Mouse (Mus musculus) frontal cortex, postnatal 36 days (tissue): ENCODE results near the gene Grrp1.
"Not testable (repeated sequence)": the region's sequence is repeated elsewhere in the genome, so short reads cannot be mapped to it uniquely, and the experiment has no call there.

Experiments
- DNase-seq, 2 experiments: peaks; one replicate each; pipeline ENCODE4 v3.0.0; 2022; ENCODE audit warnings: low spot score in 2 of 2

The Grrp1 gene

GRCm38 (mm10) chr4:134269622-134270021 is 15.7 kb upstream of the Grrp1 start:
- DNase-seq, result not testable (repeated sequence)

GRCm38 (mm10) chr4:134268102-134268655 is 14.3 kb upstream of the Grrp1 start:
- DNase-seq, result no peak

GRCm38 (mm10) chr4:134265860-134266585 is 12.1 kb upstream of the Grrp1 start:
- no peak for DNase-seq

GRCm38 (mm10) chr4:134263191-134263590 is 9.3 kb upstream of the Grrp1 start:
- DNase-seq, result peak; percentile 39 to 49

DNA sequence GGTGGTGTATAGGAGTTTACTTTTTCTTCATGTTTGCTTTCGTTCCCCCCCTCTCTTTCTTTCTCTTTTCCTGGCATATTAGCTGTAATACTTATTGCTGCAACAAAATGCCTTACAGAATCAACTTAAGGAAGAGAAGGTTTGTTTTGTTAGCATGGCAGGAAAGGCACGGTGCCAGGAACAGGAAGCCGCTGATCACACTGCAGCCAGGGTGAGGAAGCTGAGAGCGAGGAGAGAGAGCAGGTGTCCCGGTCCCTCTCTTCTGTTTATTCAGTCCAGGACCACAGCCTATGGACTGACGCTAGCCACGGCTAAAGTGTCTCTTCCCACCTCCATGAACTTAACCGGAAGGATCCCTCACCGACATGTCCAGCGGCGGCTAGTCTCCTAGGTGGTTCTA is 4.4 kb upstream of the Grrp1 start:
- DNase-seq, result no peak

DNA sequence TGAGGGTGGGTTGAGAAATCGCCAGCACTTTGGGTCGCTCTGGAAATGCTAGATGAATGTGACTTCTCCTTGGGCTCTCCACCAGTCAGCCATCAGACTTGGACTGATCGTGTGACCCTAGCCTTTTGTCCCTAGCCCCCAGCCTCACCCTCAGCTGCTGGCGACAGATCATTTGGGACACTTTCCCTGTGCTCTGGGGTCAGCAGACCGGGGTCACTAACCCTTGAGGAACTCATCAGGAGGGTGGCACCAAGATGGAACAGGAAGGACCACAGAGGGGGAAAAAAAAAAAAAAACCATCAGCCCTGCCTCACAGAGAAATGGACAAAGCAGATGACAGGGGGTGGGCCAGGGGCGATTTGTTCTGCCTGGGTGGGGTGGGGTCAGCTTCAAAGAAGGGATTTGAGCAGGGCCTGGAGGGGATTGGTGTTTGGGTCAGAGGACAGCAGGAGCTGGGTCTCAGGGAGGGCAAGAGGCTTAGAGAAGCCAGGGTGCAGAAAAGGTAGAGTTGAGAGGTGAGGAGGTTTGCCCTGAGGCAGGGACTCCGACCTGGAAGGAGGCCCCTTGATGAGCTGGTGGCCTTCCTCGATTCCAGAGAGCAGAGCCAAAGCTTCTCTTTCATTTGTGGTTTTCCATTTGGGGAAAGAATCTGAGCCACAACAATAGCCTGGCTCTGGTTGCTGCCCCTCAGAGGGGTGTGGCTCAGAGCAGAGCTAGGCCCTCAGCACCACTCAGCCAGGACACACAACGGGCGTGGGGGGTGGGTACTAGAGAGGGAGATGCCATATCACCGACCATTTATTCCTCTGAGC is 3.5 kb upstream of the Grrp1 start:
- DNase-seq, result no peak

DNA sequence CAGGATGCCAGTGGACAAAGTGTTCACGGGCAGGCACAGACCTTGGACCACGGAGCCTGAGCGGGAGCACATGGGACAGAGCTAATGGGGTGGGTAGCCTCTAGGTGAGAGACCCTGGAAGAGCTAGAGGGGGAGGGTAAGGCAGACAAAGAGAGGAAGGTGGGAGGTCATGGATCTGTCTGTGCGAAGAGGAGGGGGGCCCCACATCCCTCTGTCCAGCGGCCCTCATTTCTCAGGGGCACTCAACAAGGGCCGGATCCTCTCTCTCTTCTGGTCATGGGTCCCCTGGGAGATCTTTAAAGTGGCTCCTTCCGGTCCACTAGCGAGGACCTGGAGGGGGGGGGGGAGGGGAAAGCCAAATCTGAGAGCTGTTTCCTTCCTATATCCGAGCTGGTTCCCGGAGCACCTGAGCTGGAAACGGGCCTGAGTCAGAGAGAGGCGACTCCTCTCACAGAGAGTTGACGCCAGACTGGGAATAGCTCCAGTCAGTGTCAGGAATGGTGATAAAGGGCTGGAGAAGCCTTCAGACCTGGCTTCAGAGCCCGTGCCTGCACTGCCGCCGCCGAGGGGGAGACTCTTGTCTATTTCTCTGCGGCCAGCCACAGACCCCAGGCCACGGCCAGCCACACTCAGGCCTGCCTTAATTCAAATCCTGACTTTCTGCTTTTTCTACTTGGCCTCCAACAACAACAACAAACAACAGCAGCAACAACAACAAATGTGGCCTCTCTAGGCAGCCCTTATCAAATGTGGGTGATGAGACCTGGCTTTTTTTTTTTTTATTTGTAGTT is 2.7 kb upstream of the Grrp1 start:
- no peak for DNase-seq

GRCm38 (mm10) chr4:134255854-134256253 is 1.9 kb upstream of the Grrp1 start:
- DNase-seq, result no peak

DNA sequence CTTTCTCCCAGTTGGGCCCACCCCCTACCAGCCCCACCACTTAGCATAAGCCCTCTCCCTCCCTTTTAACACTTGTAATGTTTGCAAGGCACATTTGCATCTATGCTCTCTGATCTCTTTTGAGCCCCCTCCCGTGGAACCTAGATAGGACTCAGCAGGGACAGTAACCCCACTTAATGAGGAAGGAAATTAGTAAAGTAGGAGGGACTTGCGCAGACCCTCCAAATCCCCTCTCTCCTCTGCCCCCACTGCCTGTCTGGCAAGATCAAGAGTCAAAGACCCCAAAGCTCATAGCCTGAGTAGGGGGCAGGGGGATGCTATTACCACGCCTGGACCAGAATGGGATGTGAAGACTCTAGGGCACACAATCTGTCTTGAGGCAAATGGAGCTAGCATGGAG is 929 bp upstream of the Grrp1 start:
- no peak for DNase-seq

DNA sequence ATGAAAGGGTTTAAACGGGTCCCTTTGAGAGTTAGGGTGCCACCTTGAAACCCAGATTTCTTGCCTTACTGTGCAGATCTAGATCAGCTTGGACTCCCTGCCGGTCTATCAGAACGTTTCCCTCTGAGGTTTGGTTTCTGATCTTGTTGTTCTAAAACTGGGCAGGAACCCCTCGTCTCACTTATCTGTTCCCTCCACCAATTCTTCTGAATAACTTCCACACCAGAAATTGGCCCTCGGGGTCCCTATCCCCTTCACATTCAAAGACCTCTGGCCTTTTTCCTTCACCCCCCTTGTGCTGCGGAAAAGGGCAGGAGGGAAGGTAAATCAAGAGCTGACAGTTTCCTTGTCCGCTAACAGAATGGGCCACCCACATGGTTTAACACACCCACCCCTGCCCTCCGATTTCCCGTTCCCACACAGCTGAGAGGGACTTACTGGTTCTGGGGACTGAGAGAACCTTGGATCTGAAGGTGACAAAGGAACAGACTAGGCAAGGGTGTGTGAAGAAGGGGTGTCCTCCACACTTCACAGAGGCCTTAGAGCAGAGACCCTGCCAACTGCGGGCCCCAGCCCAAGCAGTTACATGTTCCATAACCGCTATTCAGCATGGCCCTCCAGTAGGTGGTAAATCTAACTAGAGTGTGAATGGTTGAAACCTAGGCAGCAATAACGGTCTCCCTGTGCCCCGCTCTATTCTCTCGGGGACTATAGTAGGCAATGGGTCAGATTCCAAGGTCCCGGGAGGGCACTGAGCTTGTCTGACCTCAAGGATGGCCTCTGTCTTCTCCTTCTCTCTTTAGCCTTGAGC is 790 bp downstream of the Grrp1 start:
- no peak for DNase-seq

DNA sequence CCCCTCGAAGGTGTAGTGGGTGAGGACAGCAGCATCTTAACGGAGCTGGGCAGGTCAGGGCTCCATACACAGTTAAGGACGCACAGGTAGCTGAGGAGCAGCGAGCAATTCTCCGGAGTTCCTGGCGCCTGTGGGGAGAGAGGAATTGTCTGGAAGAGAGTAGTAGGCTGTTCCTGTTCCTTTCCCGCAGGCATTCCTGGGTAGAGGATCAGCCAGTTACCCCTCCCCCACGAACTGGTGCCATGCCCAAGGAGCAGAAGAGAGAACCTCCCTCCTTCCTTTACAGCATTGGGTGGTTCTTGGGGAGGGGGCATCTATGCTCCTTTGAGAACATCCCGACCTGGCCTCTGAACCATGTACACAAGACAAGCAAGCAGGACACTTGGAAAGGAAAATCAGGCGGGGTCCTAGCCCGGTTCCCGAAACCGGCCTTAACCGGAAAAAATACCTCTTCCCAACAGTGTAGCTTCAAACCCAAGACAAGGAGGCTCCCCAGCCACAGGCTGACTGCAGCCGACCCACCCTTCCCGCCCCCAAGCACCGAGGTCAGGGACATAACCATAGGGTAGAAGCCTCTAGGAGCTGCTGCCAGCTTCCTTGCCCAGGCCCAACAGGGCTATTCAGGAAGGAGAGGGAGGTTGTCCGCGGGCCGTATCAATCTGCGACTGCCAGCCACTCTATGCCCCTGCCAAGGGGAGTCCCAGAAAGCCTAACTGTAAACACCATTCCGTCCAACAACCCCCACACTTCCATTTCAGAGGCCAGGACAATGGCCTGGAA is 1.6 kb downstream of the Grrp1 start:
- DNase-seq, result no peak

GRCm38 (mm10) chr4:134251241-134252130 is 2.4 kb downstream of the Grrp1 start:
- DNase-seq, result peak; percentile 33 to 48

GRCm38 (mm10) chr4:134250930-134251240 is 3.0 kb downstream of the Grrp1 start:
- DNase-seq, result peak in 1 of 2 experiments; percentile 48

GRCm38 (mm10) chr4:134250116-134250929 is 3.6 kb downstream of the Grrp1 start:
- no peak for DNase-seq

GRCm38 (mm10) chr4:134249651-134250050 is 4.3 kb downstream of the Grrp1 start:
- DNase-seq, result peak; percentile 64 to 72

- no peak for DNase-seq
These were observed 7.1 kb downstream of the Grrp1 start, which contains the start of gene Gm30191 for GRCm38 (mm10) chr4:134246719-134247258. Gene Gm30191, plus strand, starts transcription at chr4:134246935.

- DNase-seq, result no peak
These were observed 7.7 kb downstream of the Grrp1 start for GRCm38 (mm10) chr4:134246256-134246655.

DNA sequence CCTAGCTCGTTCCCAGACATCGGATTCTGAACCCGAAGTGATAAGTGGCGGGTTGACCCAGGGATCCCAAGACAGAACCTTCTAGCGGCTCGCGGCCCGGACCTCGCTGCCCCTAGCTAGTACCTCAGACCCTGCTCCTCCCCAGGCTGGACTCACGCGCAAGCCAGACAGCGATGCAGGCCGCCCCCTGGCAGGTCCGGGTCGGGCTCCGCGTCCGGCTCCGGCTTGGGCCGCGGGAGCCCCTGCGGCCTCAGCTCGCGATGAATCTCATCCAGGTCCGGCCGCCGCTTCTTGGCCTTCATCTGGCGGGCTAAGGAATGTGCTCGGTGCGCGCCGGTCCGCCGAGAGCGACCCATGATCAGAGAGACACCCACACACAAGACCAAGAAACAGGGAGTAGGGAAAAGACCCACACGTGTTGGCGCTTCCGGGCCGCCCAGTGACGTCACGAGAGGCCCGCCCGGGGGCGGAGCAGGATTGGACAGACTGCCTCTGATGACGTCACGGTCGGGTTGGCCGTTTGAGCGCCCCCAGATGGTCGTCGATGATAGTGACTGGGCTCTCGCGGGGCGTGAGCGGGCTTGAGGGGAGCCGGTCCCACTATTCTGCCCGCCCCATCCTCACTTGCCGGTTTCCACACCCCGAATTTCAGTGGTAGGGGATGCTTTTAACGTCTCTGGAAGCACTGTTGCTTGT is 8.6 kb downstream of the Grrp1 start, which contains the start of gene Zfp593:
Gene Zfp593, minus strand, starts transcription at position 445 of the 696 bp plus-strand sequence.
- peak; percentile 94 to 96 for DNase-seq
